Mouse (Mus musculus) heart, embryonic 10.5 days (tissue): ENCODE data around the gene Plxdc2. TPM values are rescaled to one million over a fixed set of nuclear protein-coding genes. Genes with fewer than 3 reads are reported as not detected.

ENCODE experiments used
- DNase-seq: peaks from one replicate; pipeline ENCODE4 v3.0.0-alpha.2; 2017; ENCODE audit warnings: low spot score
- H3K27ac ChIP-seq: fragments of 300-500 bp; sonication (generic); 2 replicates; pipeline ENCODE4 v1.5.1; 2016; ENCODE audit warnings: mild to moderate bottlenecking
- H3K27me3 ChIP-seq: fragments of 300-500 bp; sonication (generic); 2 replicates; pipeline ENCODE4 v1.6.1; 2016; ENCODE audit warnings: mild to moderate bottlenecking; ENCODE audit not compliant: poor library complexity, insufficient read depth, severe bottlenecking
- H3K36me3 ChIP-seq: fragments of 300-500 bp; sonication (generic); 2 replicates; pipeline ENCODE4 v1.6.1; 2016; ENCODE audit warnings: mild to moderate bottlenecking, moderate library complexity
- H3K4me1 ChIP-seq: fragments of 300-500 bp; sonication (generic); 2 replicates; pipeline ENCODE4 v1.6.1; 2016; ENCODE audit warnings: mild to moderate bottlenecking
- H3K4me3 ChIP-seq: fragments of 300-500 bp; sonication (generic); 2 replicates; pipeline ENCODE4 v1.5.1; 2016; ENCODE audit warnings: mild to moderate bottlenecking, moderate library complexity
- H3K9me3 ChIP-seq: fragments of 300-500 bp; sonication (generic); 2 replicates; pipeline ENCODE4 v1.6.1; 2016; ENCODE audit warnings: mild to moderate bottlenecking, moderate library complexity
- WGBS: fragments of 180-500 bp; shearing (Covaris S2); methylation state at CpG from one replicate; pipeline ENCODE4 v1.1.7; 2016; 5-methylcytosine and 5-hydroxymethylcytosine counted together
- polyA plus RNA-seq: library from polyadenylated mRNA; unstranded; fragments of >200 nt; fragmentation: Nextera tagmentation; extraction: Ambion mirVana; gene quantifications from 2 replicates; pipeline ENCODE4 v1.2.1, GENCODE M21; 2016

Plxdc2 gene
- polyA plus RNA-seq, 1 experiment from 2014 or later = 20.4 TPM

DNA sequence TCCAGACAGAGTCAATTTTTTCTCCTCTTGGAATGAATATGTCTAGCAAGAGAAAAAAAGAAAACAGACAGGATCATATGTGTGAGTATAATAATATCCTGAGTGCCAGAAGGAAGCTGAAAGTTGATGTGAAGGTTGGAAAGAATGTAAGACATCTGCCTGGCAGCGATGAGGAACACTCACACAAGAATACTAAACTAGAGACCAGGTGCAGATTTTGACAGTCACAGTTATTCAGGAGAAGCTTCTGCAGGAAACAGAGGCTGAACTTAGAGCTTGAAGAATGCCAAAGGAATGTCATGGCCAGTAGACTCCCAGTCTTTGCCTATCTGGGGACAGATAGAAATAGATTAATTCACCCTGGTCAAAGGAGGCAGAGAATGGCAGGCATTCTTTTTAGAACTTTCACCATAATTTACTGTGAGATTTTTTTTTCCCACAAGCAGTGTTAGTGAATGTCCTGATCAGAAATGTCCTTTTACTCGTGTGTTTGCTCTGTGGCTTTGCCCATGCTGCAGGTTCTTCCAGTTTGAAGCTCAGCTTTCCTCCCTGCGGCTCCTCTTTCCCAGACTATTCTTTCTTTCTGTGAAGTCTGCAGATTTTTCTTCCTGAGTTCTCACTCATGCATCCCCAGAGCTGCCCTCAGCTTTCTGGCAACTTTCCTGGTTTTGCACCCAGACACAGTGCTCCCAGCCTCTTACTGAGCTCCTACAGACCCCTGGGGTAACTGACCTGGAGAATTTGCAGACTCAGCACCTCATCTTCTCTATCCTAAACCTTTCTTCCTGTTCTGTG is 251.9 kb downstream of the Plxdc2 start:
- WGBS = 49% methylated on average over 3 of the region's 3 CpGs
- Histone ChIP-seq H3K27ac (no peak overlapping the region), H3K36me3 (no peaks in the 10 kb centered on the region), H3K4me1 (peaks cover 10% of the 10 kb centered on the region; the same call in 1 of the 2 replicates), H3K27me3 (no peaks in the 10 kb centered on the region), H3K4me3 (no peak overlapping the region), H3K9me3 (no peaks in the 10 kb centered on the region)
- DNase-seq = no peak

DNA sequence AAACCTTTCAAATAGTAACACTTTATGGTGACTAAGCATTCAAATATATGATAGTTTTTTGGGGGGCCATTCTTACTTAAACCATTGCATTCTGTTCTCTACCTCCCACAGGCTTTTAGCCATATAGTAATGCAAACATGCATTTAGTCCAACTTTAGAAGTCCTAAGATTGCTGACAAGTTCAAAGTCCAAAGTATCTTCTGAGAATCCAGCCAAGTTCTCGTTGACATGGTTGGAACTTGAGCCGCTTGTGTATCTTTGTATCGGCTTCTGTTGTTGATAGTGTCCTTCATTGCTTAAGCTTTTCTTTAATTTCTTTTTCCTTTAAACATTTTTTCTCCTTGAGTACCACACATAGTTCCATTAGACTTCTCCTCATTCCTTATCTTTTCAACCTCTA is 286.0 kb downstream of the Plxdc2 start:
- WGBS = 92% methylated on average over 3 of the region's 3 CpGs

GRCm38 (mm10) chr2:16651713-16652112 is 295.6 kb downstream of the Plxdc2 start:
- no peaks in the 10 kb centered on the region for H3K27me3 ChIP-seq
- H3K4me1 ChIP-seq = no peaks in the 10 kb centered on the region
- H3K27ac ChIP-seq = no peak overlapping the region
- H3K36me3 ChIP-seq = no peaks in the 10 kb centered on the region
- DNase-seq = no peak
- H3K9me3 ChIP-seq = no peaks in the 10 kb centered on the region
- WGBS = 83% methylated on average over 2 of the region's 2 CpGs
- H3K4me3 ChIP-seq = no peak overlapping the region

More for the DNA sequence above, 286.0 kb downstream of the Plxdc2 start:
- no peak overlapping the region for H3K4me3 ChIP-seq
- H3K36me3 ChIP-seq = no peaks in the 10 kb centered on the region
- no peaks in the 10 kb centered on the region for H3K9me3 ChIP-seq
- no peak for DNase-seq
- no peaks in the 10 kb centered on the region for H3K4me1 ChIP-seq
- no peaks in the 10 kb centered on the region for H3K27me3 ChIP-seq
- no peak overlapping the region for H3K27ac ChIP-seq

- Histone ChIP-seq H3K27ac (no peak overlapping the region), H3K27me3 (no peaks in the 10 kb centered on the region), H3K4me1 (no peaks in the 10 kb centered on the region), H3K36me3 (no peaks in the 10 kb centered on the region), H3K9me3 (no peaks in the 10 kb centered on the region), H3K4me3 (no peak overlapping the region)
- 66% methylated on average over 1 of the region's 1 CpGs for WGBS
- DNase-seq = no peak
Observed at GRCm38 (mm10) chr2:16664516-16664915, 308.4 kb downstream of the Plxdc2 start.

- Histone ChIP-seq H3K36me3 (no peaks in the 10 kb centered on the region), H3K4me3 (no peak overlapping the region), H3K27me3 (no peaks in the 10 kb centered on the region), H3K4me1 (no peaks in the 10 kb centered on the region), H3K27ac (no peak overlapping the region), H3K9me3 (no peaks in the 10 kb centered on the region)
- WGBS = 91% methylated on average over 1 of the region's 1 CpGs
- DNase-seq = no peak
Observed at GRCm38 (mm10) chr2:16668391-16668790, 312.3 kb downstream of the Plxdc2 start.

GRCm38 (mm10) chr2:16682905-16683304 is 326.8 kb downstream of the Plxdc2 start:
- Histone ChIP-seq H3K9me3 (no peaks in the 10 kb centered on the region), H3K4me1 (no peaks in the 10 kb centered on the region), H3K27ac (no peak overlapping the region), H3K4me3 (no peak overlapping the region), H3K36me3 (no peaks in the 10 kb centered on the region), H3K27me3 (no peaks in the 10 kb centered on the region)
- no peak for DNase-seq
- WGBS = 92% methylated on average over 3 of the region's 3 CpGs

DNA sequence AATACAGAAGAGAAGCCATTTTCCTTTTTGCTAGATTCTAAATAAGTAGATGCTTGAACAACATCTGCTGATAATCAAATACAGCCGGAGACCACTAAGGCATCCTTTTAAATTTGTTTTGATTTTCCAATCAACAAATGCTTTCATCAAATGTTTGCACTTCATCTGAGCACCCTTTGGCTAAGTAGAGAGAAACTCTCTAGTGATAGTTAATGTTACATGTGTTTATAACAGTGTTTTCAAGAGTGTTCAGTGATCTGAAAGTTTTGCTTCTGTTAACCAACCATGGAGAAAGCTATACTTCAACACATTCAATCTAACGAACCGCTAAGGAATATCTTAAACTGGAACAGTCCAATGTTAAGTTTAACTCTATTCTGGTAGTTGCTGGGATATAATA is 327.6 kb downstream of the Plxdc2 start:
- H3K4me3 ChIP-seq = no peak overlapping the region
- H3K9me3 ChIP-seq = no peaks in the 10 kb centered on the region
- 82% methylated on average over 3 of the region's 3 CpGs for WGBS
- DNase-seq = no peak
- H3K27me3 ChIP-seq = no peaks in the 10 kb centered on the region
- H3K27ac ChIP-seq = no peak overlapping the region
- H3K4me1 ChIP-seq = no peaks in the 10 kb centered on the region
- H3K36me3 ChIP-seq = no peaks in the 10 kb centered on the region

- no peak for DNase-seq
- no peaks in the 10 kb centered on the region for H3K4me1 ChIP-seq
- H3K36me3 ChIP-seq = no peaks in the 10 kb centered on the region
- H3K9me3 ChIP-seq = no peaks in the 10 kb centered on the region
- no peak overlapping the region for H3K4me3 ChIP-seq
- H3K27ac ChIP-seq = no peak overlapping the region
- WGBS = 71% methylated on average over 1 of the region's 1 CpGs
- H3K27me3 ChIP-seq = no peaks in the 10 kb centered on the region
Observed at GRCm38 (mm10) chr2:16684529-16684928, 328.4 kb downstream of the Plxdc2 start.

DNA sequence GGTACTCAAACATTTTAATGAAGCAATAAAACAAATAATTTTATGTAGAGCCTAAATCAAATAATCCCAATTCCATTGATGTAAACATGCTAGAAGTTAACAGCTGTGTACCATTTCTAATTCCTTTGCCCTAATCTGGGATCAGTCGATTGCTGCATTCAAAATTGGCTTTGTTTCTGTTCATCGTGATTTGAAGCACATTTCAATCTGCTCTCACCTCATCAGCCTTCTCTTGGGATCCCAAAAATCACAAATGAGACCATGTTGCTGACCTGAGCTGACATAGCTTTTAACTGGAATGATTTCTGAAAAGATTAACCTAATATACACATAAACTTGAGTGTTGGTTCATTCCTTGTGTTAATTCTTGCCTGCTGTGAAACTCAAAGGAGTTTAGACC is 340.3 kb downstream of the Plxdc2 start:
- no peaks in the 10 kb centered on the region for H3K9me3 ChIP-seq
- no peak overlapping the region for H3K4me3 ChIP-seq
- no peak overlapping the region for H3K27ac ChIP-seq
- H3K4me1 ChIP-seq = no peaks in the 10 kb centered on the region
- 71% methylated on average over 2 of the region's 2 CpGs for WGBS
- no peaks in the 10 kb centered on the region for H3K27me3 ChIP-seq
- no peaks in the 10 kb centered on the region for H3K36me3 ChIP-seq
- DNase-seq = no peak

- Histone ChIP-seq H3K27me3 (no peaks in the 10 kb centered on the region), H3K36me3 (no peaks in the 10 kb centered on the region), H3K4me1 (no peaks in the 10 kb centered on the region), H3K27ac (no peak overlapping the region), H3K4me3 (no peak overlapping the region), H3K9me3 (no peaks in the 10 kb centered on the region)
- WGBS = 69% methylated on average over 5 of the region's 5 CpGs
- no peak for DNase-seq
Observed at GRCm38 (mm10) chr2:16697181-16697580, 341.1 kb downstream of the Plxdc2 start.

GRCm38 (mm10) chr2:16706227-16706626 is 350.1 kb downstream of the Plxdc2 start:
- H3K4me3 ChIP-seq = no peak overlapping the region
- H3K27me3 ChIP-seq = no peaks in the 10 kb centered on the region
- H3K36me3 ChIP-seq = no peaks in the 10 kb centered on the region
- H3K4me1 ChIP-seq = no peaks in the 10 kb centered on the region
- DNase-seq = no peak
- H3K9me3 ChIP-seq = no peaks in the 10 kb centered on the region
- H3K27ac ChIP-seq = no peak overlapping the region
- WGBS = 89% methylated on average over 2 of the region's 2 CpGs

- no peaks in the 10 kb centered on the region for H3K4me1 ChIP-seq
- 75% methylated on average over 6 of the region's 6 CpGs for WGBS
- DNase-seq = no peak
- H3K27me3 ChIP-seq = no peaks in the 10 kb centered on the region
- no peak overlapping the region for H3K27ac ChIP-seq
- H3K4me3 ChIP-seq = no peak overlapping the region
- no peaks in the 10 kb centered on the region for H3K9me3 ChIP-seq
- H3K36me3 ChIP-seq = no peaks in the 10 kb centered on the region
Observed at GRCm38 (mm10) chr2:16709885-16710284, 353.8 kb downstream of the Plxdc2 start.

DNA sequence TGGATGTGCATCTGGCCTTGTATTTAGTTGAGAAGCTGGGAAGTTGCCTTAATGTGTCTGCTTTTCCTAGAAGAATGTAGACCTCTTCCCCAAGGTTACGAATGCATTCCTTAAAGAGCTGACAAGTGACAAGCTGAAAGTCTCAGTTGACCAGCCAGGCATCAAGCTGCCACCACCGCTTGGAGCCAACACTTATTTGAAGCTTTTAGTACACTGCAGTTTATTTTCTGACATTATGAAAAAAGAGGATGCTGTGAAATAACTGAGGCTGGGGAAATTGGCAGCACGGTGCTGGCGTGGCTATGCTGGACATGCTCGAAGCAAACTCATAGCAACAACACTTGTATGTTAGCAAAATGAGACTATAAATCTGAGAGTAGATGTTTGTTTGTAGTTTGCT is 374.9 kb downstream of the Plxdc2 start:
- DNase-seq = no peak
- no peaks in the 10 kb centered on the region for H3K36me3 ChIP-seq
- no peak overlapping the region for H3K4me3 ChIP-seq
- no peak overlapping the region for H3K27ac ChIP-seq
- no peaks in the 10 kb centered on the region for H3K27me3 ChIP-seq
- H3K4me1 ChIP-seq = no peaks in the 10 kb centered on the region
- 89% methylated on average over 5 of the region's 5 CpGs for WGBS
- no peaks in the 10 kb centered on the region for H3K9me3 ChIP-seq

DNA sequence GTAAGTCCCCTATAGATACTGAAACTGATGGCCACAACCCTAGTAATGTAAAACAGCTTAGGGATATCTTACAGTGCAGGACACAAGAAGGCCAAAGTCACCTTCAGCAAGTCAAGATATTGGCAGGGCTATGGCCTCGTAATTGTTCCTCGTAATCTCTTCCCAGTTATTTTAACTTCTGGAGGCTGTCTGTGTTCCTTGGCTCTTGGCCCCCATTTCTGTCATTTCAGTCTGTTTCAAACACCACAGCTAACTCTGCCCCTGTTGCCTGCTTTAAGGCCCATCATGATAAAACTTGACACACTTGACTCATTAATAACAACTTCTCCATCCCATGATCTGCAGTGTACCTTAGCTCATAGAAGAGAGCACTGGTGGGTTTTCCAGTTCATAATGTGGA is 378.3 kb downstream of the Plxdc2 start:
- Histone ChIP-seq H3K4me1 (peaks cover 7% of the 10 kb centered on the region; the same call in 1 of the 2 replicates), H3K27me3 (no peaks in the 10 kb centered on the region), H3K27ac (no peak overlapping the region), H3K36me3 (no peaks in the 10 kb centered on the region), H3K4me3 (no peak overlapping the region), H3K9me3 (no peaks in the 10 kb centered on the region)
- WGBS = 63% methylated on average over 2 of the region's 2 CpGs
- no peak for DNase-seq
